Mouse (Mus musculus) kidney, embryonic 16.5 days (tissue): Measurements from ENCODE around the gene Ccdc169. TPM values are rescaled to one million over a fixed set of nuclear protein-coding genes. Genes with fewer than 3 reads are reported as not detected.

Experiments
- ATAC-seq: fragments of 200-750 bp; cut with Nextera tagmentation; 2 replicates; pipeline ENCODE4 v1.8.0; 2017; ENCODE audit warnings: moderate TSS enrichment; ENCODE audit not compliant: low FRiP score, low TSS enrichment
- H3K27ac ChIP-seq: fragments of 300-500 bp; sonication (generic); 2 replicates; pipeline ENCODE4 v1.5.1; 2014; ENCODE audit warnings: low read length
- H3K27me3 ChIP-seq: fragments of 300-500 bp; sonication (generic); 2 replicates; pipeline ENCODE4 v1.6.1; 2014; ENCODE audit warnings: low read length, control low read depth, mixed read lengths; ENCODE audit not compliant: insufficient read depth
- H3K36me3 ChIP-seq: fragments of 300-500 bp; sonication (generic); 2 replicates; pipeline ENCODE4 v1.6.1; 2014; ENCODE audit warnings: low read length, control low read depth, mixed read lengths; ENCODE audit not compliant: insufficient read depth
- H3K4me1 ChIP-seq: fragments of 300-500 bp; sonication (generic); 2 replicates; pipeline ENCODE4 v1.6.1; 2014; ENCODE audit warnings: low read length, control low read depth, mixed read lengths; ENCODE audit not compliant: insufficient read depth
- H3K4me2 ChIP-seq: fragments of 300-500 bp; sonication (generic); replicated peaks from 2 replicates; pipeline ENCODE4 v1.6.1; 2014; ENCODE audit warnings: low read depth, low read length
- H3K4me3 ChIP-seq: fragments of 300-500 bp; sonication (generic); 2 replicates; pipeline ENCODE4 v1.5.1; 2014; ENCODE audit warnings: mild to moderate bottlenecking, low read length
- H3K9ac ChIP-seq: fragments of 300-500 bp; sonication (generic); replicated peaks from 2 replicates; pipeline ENCODE4 v1.6.1; 2014; ENCODE audit warnings: low read length
- H3K9me3 ChIP-seq: fragments of 300-500 bp; sonication (generic); 2 replicates; pipeline ENCODE4 v1.6.1; 2016; ENCODE audit warnings: low read length, control low read depth
- WGBS: fragments of 180-500 bp; shearing (Covaris S2); extraction: QIAGEN DNeasy Blood & Tissue Kit; methylation state at CpG from one replicate; pipeline ENCODE4 v1.1.7; 2014; 5-methylcytosine and 5-hydroxymethylcytosine counted together
- microRNA-seq: library from miRNA; unstranded; fragments of <30 nt; microRNA quantifications from one replicate; pipeline ENCODE4, GENCODE M21; 2016
- polyA plus RNA-seq: library from polyadenylated mRNA; unstranded; fragments of >200 nt; fragmentation: Nextera tagmentation; extraction: Ambion mirVana; gene quantifications from 2 replicates; pipeline ENCODE4 v1.2.1, GENCODE M21; 2015

Gene Ccdc169
- polyA plus RNA-seq, 1 experiment from 2014 or later: not detected

DNA sequence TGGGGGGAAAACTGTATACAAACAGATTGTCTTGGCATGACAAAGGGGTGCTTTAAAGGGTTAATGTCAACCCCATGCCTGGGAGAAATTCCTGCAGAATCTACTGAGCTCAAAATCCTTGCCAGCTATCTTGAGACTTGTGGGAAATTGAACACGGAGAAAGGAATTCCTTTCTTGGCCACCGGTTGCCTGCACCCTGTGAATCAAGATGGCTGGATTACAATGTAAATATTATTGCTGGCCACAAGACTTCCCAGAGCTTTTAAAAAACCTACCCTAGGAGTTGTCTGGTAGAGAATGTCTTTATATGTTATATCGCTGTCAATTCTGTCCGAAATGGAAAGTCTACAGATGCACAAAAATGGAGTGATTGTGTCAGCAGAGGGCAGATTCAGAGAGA lies 76.6 kb downstream of the Ccdc169 start:
- ATAC-seq: no peak; the same call in 1 of the 2 replicates
- H3K27me3 ChIP-seq: no peaks in the 10 kb centered on the region
- H3K4me1 ChIP-seq: peaks cover 9% of the 10 kb centered on the region; the same call in 1 of the 2 replicates
- no peaks in the 10 kb centered on the region for H3K36me3 ChIP-seq
- no peak overlapping the region for H3K4me2 ChIP-seq
- no peak overlapping the region for H3K9ac ChIP-seq
- no peak overlapping the region for H3K27ac ChIP-seq
- H3K4me3 ChIP-seq: no peak overlapping the region
- WGBS: 20% methylated on average over 4 of the region's 4 CpGs
- no peaks in the 10 kb centered on the region for H3K9me3 ChIP-seq

- H3K27ac ChIP-seq: no peak overlapping the region
- no peaks in the 10 kb centered on the region for H3K36me3 ChIP-seq
- H3K9ac ChIP-seq: no peak overlapping the region
- H3K9me3 ChIP-seq: no peaks in the 10 kb centered on the region
- 60% methylated on average over 6 of the region's 6 CpGs for WGBS
- ATAC-seq: no peak
- H3K4me2 ChIP-seq: no peak overlapping the region
- no peaks in the 10 kb centered on the region for H3K27me3 ChIP-seq
- no peak overlapping the region for H3K4me3 ChIP-seq
- H3K4me1 ChIP-seq: peaks cover 9% of the 10 kb centered on the region; the same call in 1 of the 2 replicates
These were observed 77.3 kb downstream of the Ccdc169 start for GRCm38 (mm10) chr3:55214413-55214812.

DNA sequence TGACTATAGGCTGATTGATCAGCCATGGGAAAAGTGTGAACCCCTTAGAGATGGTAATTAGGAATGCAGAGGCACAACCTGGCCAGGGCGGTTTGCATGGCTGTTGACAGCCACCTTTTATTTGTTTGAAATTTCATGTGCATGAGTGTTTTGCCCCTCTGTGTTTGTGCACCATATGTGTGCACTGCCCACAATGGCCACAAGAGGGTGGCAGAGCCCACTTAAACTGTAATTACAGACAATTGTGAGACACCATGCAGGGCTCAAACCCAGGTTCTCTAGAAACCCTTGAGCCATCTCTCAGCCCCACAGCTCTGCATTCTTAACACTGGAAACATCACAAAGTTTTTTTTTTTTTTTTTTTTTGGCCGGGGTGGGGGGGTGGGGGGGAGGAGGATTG lies 85.4 kb downstream of the Ccdc169 start:
- Histone ChIP-seq H3K36me3 (no peaks in the 10 kb centered on the region), H3K27ac (no peak overlapping the region), H3K4me2 (no peak overlapping the region), H3K4me1 (peaks cover 3% of the 10 kb centered on the region; the same call in 1 of the 2 replicates), H3K9me3 (peaks cover 11% of the 10 kb centered on the region), H3K27me3 (no peaks in the 10 kb centered on the region), H3K4me3 (no peak overlapping the region), H3K9ac (no peak overlapping the region)
- no peak for ATAC-seq
- 89% methylated on average over 2 of the region's 2 CpGs for WGBS

Small RNA genes within 50 kb of the gene (microRNA-seq; reads per million reads assigned to microRNA genes)
- gene Gm22029: not detected

Other genes with a start within 250 kb of the Ccdc169 start
- not detected in 2 replicates for gene Sertm1, start 221.5 kb upstream of the Ccdc169 start, polyA plus RNA-seq
- 1.1 and 3.1 TPM in 2 replicates for gene Ccna1, start 81.8 kb upstream of the Ccdc169 start, polyA plus RNA-seq
- gene Spg20, start 25.2 kb upstream of the Ccdc169 start, polyA plus RNA-seq: 44.3 and 45.7 TPM in 2 replicates
- not detected in 2 replicates for gene Sohlh2, start 44.7 kb downstream of the Ccdc169 start, polyA plus RNA-seq
- 25.6 and 30.0 TPM in 2 replicates for gene Dclk1, start 105.0 kb downstream of the Ccdc169 start, polyA plus RNA-seq